15 mouse cellular contexts compared by ENCODE assay signal in the genomic region with DNA sequence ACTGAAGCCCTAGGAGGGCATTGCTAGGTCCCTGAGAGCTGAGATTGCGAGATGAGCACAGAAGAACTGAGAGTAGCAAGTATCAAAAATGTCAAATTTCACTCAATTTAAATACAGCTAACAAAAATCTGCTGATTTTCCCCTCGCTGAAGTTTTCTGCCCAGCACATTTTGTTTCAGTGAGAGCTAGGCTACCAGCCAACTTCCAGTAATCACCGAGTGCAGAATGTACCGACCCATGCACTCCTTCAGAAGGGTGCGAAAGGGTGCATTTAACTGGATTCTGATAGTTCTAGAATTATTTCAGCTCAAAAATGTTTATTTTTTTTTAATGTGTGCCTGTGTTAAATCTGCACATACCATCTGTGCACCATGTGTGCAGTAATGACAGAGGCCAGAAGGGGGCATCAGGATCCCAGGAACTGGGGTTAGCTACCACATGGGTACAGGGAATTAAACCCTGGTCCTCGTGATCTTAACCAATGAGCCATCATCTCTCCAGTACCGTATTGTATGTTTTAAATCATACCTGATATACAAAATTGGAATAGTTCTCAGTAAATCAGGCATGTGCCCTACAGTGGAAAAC. TPM values are rescaled to one million over a fixed set of nuclear protein-coding genes. Genes with fewer than 3 reads are reported as not detected.
A peak's percentile ranks its signal among the peaks of the same experiment; 100 is the strongest.
DNase-seq lines count a peak whose midpoint lies in the region; ATAC-seq and TF ChIP-seq lines count a peak whose summit lies in the region.
"Had no signal": no experiment of that assay in that cellular context is flagged by ENCODE, and none has a peak within 500 bp of the region (broad histone marks: within the 10 kb centered on the region; RNA-seq: fewer than 3 reads in every experiment).

No protein-coding gene starts in this region.

- no peak for ATAC-seq in hindbrain, postnatal 0 days
- ATAC-seq in hindbrain, embryonic 13.5 days (ENCODE audit: low FRiP score): no peak
- no peak for ATAC-seq in lung, postnatal 0 days
- ATAC-seq in Patski: no peak
- no peak for ATAC-seq in cerebellum, adult (ENCODE audit: insufficient number of reproducible peaks, low FRiP score, low TSS enrichment)
- ATAC-seq: intestine, embryonic 15.5 days; midbrain, embryonic 16.5 days had no signal

- H3K4me2 ChIP-seq in hindbrain, postnatal 0 days (ENCODE audit: low read depth, low read length): no peak overlapping the region
- H3K4me2 ChIP-seq in hindbrain, embryonic 13.5 days: no peak overlapping the region
- no peak overlapping the region for H3K4me2 ChIP-seq in lung, postnatal 0 days (replicated peaks; ENCODE audit: low read depth, low read length)
- H3K4me2 ChIP-seq: intestine, embryonic 15.5 days; limb, embryonic 12.5 days; neural tube, embryonic 15.5 days had no signal

- DNase-seq in hindbrain, postnatal 0 days (ENCODE audit: low spot score): no peak
- peak; percentile 10 for DNase-seq in lung, postnatal 0 days (ENCODE audit: low spot score)
- DNase-seq in lung, postnatal 36 days: no peak
- DNase-seq in Patski (ENCODE audit: low read depth, low spot score): no peak
- DNase-seq in layer of hippocampus, adult 9-11 months: peak; percentile 28
- no peak for DNase-seq in B cell, adult 2 months
- DNase-seq: cerebellum, adult 8-10 months; lung, postnatal 4 days; thymus, postnatal 14 days had no signal

- no peaks in the 10 kb centered on the region for H3K9me3 ChIP-seq in hindbrain, postnatal 0 days (ENCODE audit: low read length)
- no peaks in the 10 kb centered on the region for H3K9me3 ChIP-seq in hindbrain, embryonic 13.5 days
- no peaks in the 10 kb centered on the region for H3K9me3 ChIP-seq in lung, postnatal 0 days (ENCODE audit: low read length)
- H3K9me3 ChIP-seq: intestine, embryonic 15.5 days; limb, embryonic 12.5 days; neural tube, embryonic 15.5 days had no signal

- H3K4me1 ChIP-seq in hindbrain, postnatal 0 days (ENCODE audit: insufficient read depth, low read length): no peaks in the 10 kb centered on the region
- peaks cover 6% of the 10 kb centered on the region for H3K4me1 ChIP-seq in hindbrain, embryonic 13.5 days (replicated peaks)
- H3K4me1 ChIP-seq in lung, postnatal 0 days (ENCODE audit: insufficient read depth, low read depth, low read length): no peaks in the 10 kb centered on the region
- H3K4me1 ChIP-seq: intestine, embryonic 15.5 days; limb, embryonic 12.5 days had no signal

- CTCF ChIA-PET in Patski (lab: Charles Lee): no interaction called here

- no peak overlapping the region for H3K27ac ChIP-seq in hindbrain, postnatal 0 days
- no peak overlapping the region for H3K27ac ChIP-seq in hindbrain, embryonic 13.5 days
- H3K27ac ChIP-seq in lung, postnatal 0 days (ENCODE audit: low read length): no peak overlapping the region
- H3K27ac ChIP-seq: intestine, embryonic 15.5 days; limb, embryonic 12.5 days; neural tube, embryonic 15.5 days had no signal

- no peaks in the 10 kb centered on the region for H3K36me3 ChIP-seq in hindbrain, postnatal 0 days (ENCODE audit: insufficient read depth, low read length)
- no peaks in the 10 kb centered on the region for H3K36me3 ChIP-seq in hindbrain, embryonic 13.5 days
- no peaks in the 10 kb centered on the region for H3K36me3 ChIP-seq in lung, postnatal 0 days (ENCODE audit: insufficient read depth, low read length)
- H3K36me3 ChIP-seq: intestine, embryonic 15.5 days; limb, embryonic 12.5 days; neural tube, embryonic 15.5 days had no signal

- no peak overlapping the region for H3K4me3 ChIP-seq in hindbrain, postnatal 0 days (ENCODE audit: low read length)
- no peak overlapping the region for H3K4me3 ChIP-seq in hindbrain, embryonic 13.5 days
- no peak overlapping the region for H3K4me3 ChIP-seq in lung, postnatal 0 days (ENCODE audit: low read depth, low read length)
- H3K4me3 ChIP-seq: intestine, embryonic 15.5 days; limb, embryonic 12.5 days; neural tube, embryonic 15.5 days had no signal

- TF ChIP-seq EP300 in lung, postnatal 0 days (IDR thresholded peaks at IDR 0.05): no peak

- no peaks in the 10 kb centered on the region for H3K27me3 ChIP-seq in hindbrain, postnatal 0 days (ENCODE audit: insufficient read depth, low read length)
- H3K27me3 ChIP-seq in hindbrain, embryonic 13.5 days: no peaks in the 10 kb centered on the region
- H3K27me3 ChIP-seq in lung, postnatal 0 days (replicated peaks; ENCODE audit: insufficient read depth, low read length): no peaks in the 10 kb centered on the region
- H3K27me3 ChIP-seq in Patski: no peaks in the 10 kb centered on the region
- H3K27me3 ChIP-seq: intestine, embryonic 15.5 days; limb, embryonic 12.5 days; neural tube, embryonic 15.5 days had no signal

- POLR2A ChIA-PET in Patski (lab: Charles Lee): no interaction called here

- WGBS in hindbrain, postnatal 0 days: 84% methylated on average over 7 of the region's 7 CpGs
- WGBS in hindbrain, embryonic 13.5 days: 93% methylated on average over 7 of the region's 7 CpGs
- 72% methylated on average over 7 of the region's 7 CpGs for WGBS in lung, postnatal 0 days

- no peak overlapping the region for H3K9ac ChIP-seq in hindbrain, postnatal 0 days (replicated peaks; ENCODE audit: low read length)
- no peak overlapping the region for H3K9ac ChIP-seq in hindbrain, embryonic 13.5 days
- H3K9ac ChIP-seq in lung, postnatal 0 days (replicated peaks; ENCODE audit: low read depth): no peak overlapping the region
- H3K9ac ChIP-seq: intestine, embryonic 15.5 days; limb, embryonic 12.5 days; neural tube, embryonic 15.5 days had no signal

- TF ChIP-seq CTCF in hindbrain, postnatal 0 days (IDR thresholded peaks at IDR 0.05; ENCODE audit: low read depth): peak; percentile 32; the same call in 1 of the 2 replicates
- peak; percentile 45 for TF ChIP-seq CTCF in lung, postnatal 0 days (IDR thresholded peaks at IDR 0.05)
- peak; percentile 52 for TF ChIP-seq CTCF in Patski (IDR thresholded peaks at IDR 0.05)

- in situ Hi-C loops in Patski (cut with MboI; ENCODE audit: low pct_unique_long_range_greater_than_20kb): loop anchor here (25.0 kb wide), 1 partner anchor 132 kb away; no protein-coding TSS in a partner anchor

RNA-seq across cellular contexts. Expression of a gene that starts 12.5 kb away (rescaled TPM):
- 1.4 and 2.5 TPM in 2 replicates for total RNA-seq in hindbrain, postnatal 0 days (2014; rRNA removed)
- 6.6 and 6.7 TPM in 2 replicates for polyA plus RNA-seq in hindbrain, postnatal 0 days (2015; fragmentation: Nextera tagmentation; extraction: Ambion mirVana)
- 5.0 and 5.1 TPM in 2 replicates for polyA plus RNA-seq in hindbrain, embryonic 13.5 days (2015; fragmentation: Nextera tagmentation; extraction: Ambion mirVana)
- 0.88 and 2.0 TPM in 2 replicates for polyA plus RNA-seq in lung, postnatal 0 days (2015; fragmentation: Nextera tagmentation; extraction: Ambion mirVana)
- 1.3 TPM for polyA plus RNA-seq in Patski (2021)

Comparison
In these comparisons a context has a peak if more than half of its experiments do, and no peak if none do; other contexts are left out.
1. DNase-seq: peak in lung, postnatal 0 days (single experiment) and layer of hippocampus, adult 9-11 months (single experiment); none in hindbrain, postnatal 0 days (single experiment), lung, postnatal 36 days (single experiment), Patski (single experiment) and B cell, adult 2 months (0 of 2).
2. Peak in every context shown above with its lines, with median percentiles within 50 percentile points of each other: CTCF ChIP-seq.